Mouse (Mus musculus) bone marrow, adult 2 months (tissue): Measurements from ENCODE around the gene Dock3. TPM values are rescaled to one million over a fixed set of nuclear protein-coding genes. Genes with fewer than 3 reads are reported as not detected.

Source experiments
- H3K27ac ChIP-seq: fragments of 200-500 bp; 2 replicates; pipeline ENCODE4 v1.5.1; 2012; ENCODE audit warnings: low read depth, mild to moderate bottlenecking, control low read depth, inconsistent platforms, low read length; ENCODE audit not compliant: control insufficient read depth, poor library complexity, insufficient read depth
- H3K4me1 ChIP-seq: fragments of 200-500 bp; 2 replicates; pipeline ENCODE4 v1.6.1; 2011; ENCODE audit warnings: low read length; ENCODE audit not compliant: control insufficient read depth, insufficient read depth
- H3K4me3 ChIP-seq: fragments of 200-500 bp; replicated peaks from 2 replicates; pipeline ENCODE3; 2011; ENCODE audit warnings: mild to moderate bottlenecking, low read depth, low read length, control low read depth; ENCODE audit not compliant: control insufficient read depth
- CTCF ChIP-seq: fragments of 200-500 bp; IDR thresholded peaks from 2 replicates; pipeline ENCODE4 v1.5.1; 2011; ENCODE audit warnings: low read length, control low read depth; ENCODE audit not compliant: control insufficient read depth, insufficient read depth
- POLR2A ChIP-seq: fragments of 200-500 bp; IDR thresholded peaks from 2 replicates; pipeline ENCODE4 v1.6.1; 2011; ENCODE audit warnings: low read depth, mild to moderate bottlenecking, control low read depth, low read length, borderline replicate concordance; ENCODE audit not compliant: control insufficient read depth
- WGBS: fragments of 180-500 bp; shearing (Covaris S2); methylation state at CpG from one replicate; pipeline ENCODE4 v1.1.7; 2018; 5-methylcytosine and 5-hydroxymethylcytosine counted together
- polyA plus RNA-seq: library from polyadenylated mRNA; stranded (reverse); fragments of >200 nt; gene quantifications from 2 replicates; pipeline ENCODE4 v1.2.4, GENCODE M21; 2011; ENCODE audit warnings: low replicate concordance; ENCODE audit not compliant: missing spikeins, insufficient read depth, insufficient read length

Dock3 gene
- polyA plus RNA-seq, 1 experiment, result not detected

GRCm38 (mm10) chr9:107009841-107010240 lies 221.9 kb downstream of the Dock3 start:
- 78% methylated on average over 4 of the region's 4 CpGs for WGBS

GRCm38 (mm10) chr9:107003187-107003586 lies 228.5 kb downstream of the Dock3 start:
- no peak overlapping the region for H3K27ac ChIP-seq
- TF ChIP-seq POLR2A (no peak), CTCF (no peak)
- H3K4me1 ChIP-seq, result no peaks in the 10 kb centered on the region
- H3K4me3 ChIP-seq, result no peak overlapping the region
- WGBS, result 81% methylated on average over 2 of the region's 2 CpGs

More at GRCm38 (mm10) chr9:107009841-107010240, 221.9 kb downstream of the Dock3 start:
- Histone ChIP-seq H3K4me1 (no peaks in the 10 kb centered on the region), H3K27ac (no peak overlapping the region), H3K4me3 (no peak overlapping the region)
- TF ChIP-seq CTCF (no peak), POLR2A (no peak)

GRCm38 (mm10) chr9:106970742-106971141 lies 261.0 kb downstream of the Dock3 start:
- 59% methylated on average over 3 of the region's 3 CpGs for WGBS
- TF ChIP-seq CTCF, result no peak

GRCm38 (mm10) chr9:106958452-106958851 lies 273.3 kb downstream of the Dock3 start:
- TF ChIP-seq POLR2A (no peak), CTCF (no peak)
- H3K4me3 ChIP-seq, result no peak overlapping the region
- H3K4me1 ChIP-seq, result no peaks in the 10 kb centered on the region
- no peak overlapping the region for H3K27ac ChIP-seq
- 42% methylated on average over 1 of the region's 1 CpGs for WGBS

More at GRCm38 (mm10) chr9:106970742-106971141, 261.0 kb downstream of the Dock3 start:
- Histone ChIP-seq H3K4me3 (no peak overlapping the region), H3K4me1 (no peaks in the 10 kb centered on the region), H3K27ac (no peak overlapping the region)

GRCm38 (mm10) chr9:106955486-106955885 lies 276.2 kb downstream of the Dock3 start:
- H3K4me1 ChIP-seq, result no peaks in the 10 kb centered on the region
- H3K27ac ChIP-seq, result no peak overlapping the region
- no peak for TF ChIP-seq POLR2A
- no peak for TF ChIP-seq CTCF
- H3K4me3 ChIP-seq, result no peak overlapping the region

- no peak overlapping the region for H3K4me3 ChIP-seq
- no peak overlapping the region for H3K27ac ChIP-seq
- no peaks in the 10 kb centered on the region for H3K4me1 ChIP-seq
- TF ChIP-seq POLR2A (no peak), CTCF (no peak)
- 80% methylated on average over 1 of the region's 1 CpGs for WGBS
Observed at GRCm38 (mm10) chr9:106934998-106935397, 296.7 kb downstream of the Dock3 start.

GRCm38 (mm10) chr9:106914878-106915277 lies 316.8 kb downstream of the Dock3 start:
- Histone ChIP-seq H3K4me3 (no peak overlapping the region), H3K4me1 (no peaks in the 10 kb centered on the region), H3K27ac (no peak overlapping the region)
- TF ChIP-seq CTCF, result no peak
- no peak for TF ChIP-seq POLR2A
- 82% methylated on average over 6 of the region's 6 CpGs for WGBS

DNA sequence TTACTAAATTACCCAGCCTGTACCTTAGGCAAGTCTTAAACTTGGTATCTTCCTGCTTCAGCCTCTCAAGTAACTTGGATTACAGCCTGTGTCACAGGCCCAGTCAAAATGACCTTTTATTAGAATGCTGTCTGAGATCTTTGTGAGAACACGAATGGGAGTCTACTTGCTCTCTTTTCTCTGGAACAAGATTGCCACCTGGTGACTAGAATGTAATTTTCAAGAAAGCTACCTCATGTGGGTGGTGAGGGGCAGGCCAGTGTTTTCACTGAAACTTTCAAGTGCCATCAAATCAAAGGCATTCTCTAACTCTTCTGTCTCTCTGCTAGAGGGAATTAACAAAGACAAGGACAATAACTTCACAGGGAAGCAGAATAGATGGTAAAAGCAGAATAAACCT lies 317.9 kb downstream of the Dock3 start:
- Histone ChIP-seq H3K27ac (no peak overlapping the region), H3K4me1 (peaks cover 1% of the 10 kb centered on the region; the same call in 1 of the 2 replicates), H3K4me3 (no peak overlapping the region)
- WGBS, result 11% methylated on average over 1 of the region's 1 CpGs
- TF ChIP-seq POLR2A (no peak), CTCF (no peak)

DNA sequence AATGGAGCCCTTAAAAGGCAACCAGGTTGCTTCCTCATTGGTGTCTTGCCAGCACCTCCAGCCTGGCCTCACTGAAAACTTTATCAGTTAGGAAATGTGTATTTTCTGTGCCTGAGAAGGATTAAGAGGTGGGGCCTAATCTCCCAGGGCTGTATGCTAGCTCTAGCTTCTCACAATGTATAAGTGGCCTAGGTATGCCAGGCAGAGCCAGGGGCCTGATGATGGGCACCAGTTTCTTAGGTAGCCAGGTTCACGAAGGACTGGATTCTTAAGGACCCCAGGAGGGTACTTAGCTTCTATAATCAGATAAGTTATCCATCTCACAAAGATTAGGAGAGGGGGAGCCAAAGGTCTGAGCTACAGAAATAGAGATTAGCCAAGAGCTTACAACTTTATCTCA lies 320.1 kb downstream of the Dock3 start:
- no peak overlapping the region for H3K4me3 ChIP-seq
- 65% methylated on average over 1 of the region's 1 CpGs for WGBS
- TF ChIP-seq CTCF, result no peak
- no peak for TF ChIP-seq POLR2A

More for the DNA sequence above, 320.1 kb downstream of the Dock3 start:
- Histone ChIP-seq H3K27ac (no peak overlapping the region), H3K4me1 (peaks cover 1% of the 10 kb centered on the region; the same call in 1 of the 2 replicates)
